Mouse (Mus musculus): ENCODE data around the gene Ifna13.

Gene Ifna13

DNA sequence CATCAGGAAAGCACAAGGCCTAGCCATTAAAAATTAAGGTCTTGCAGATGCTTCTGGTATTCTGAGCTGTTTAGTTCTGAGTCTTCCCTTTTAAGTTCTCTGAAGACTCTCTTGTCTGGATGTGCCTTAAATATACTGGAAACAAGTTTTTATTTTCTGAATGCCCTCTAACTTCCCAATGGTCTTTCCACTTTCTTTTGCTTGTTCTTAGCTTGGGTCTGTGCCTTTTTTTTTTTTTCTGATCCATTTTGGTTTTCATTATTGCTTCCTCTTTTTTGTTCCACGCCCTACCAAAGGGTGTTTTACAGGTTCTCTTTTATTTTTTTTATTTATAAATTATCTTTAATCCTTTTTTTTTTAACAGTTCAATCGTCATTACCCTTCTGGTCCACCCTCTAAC lies at the start of gene Ifna13:
Gene Ifna13 (minus strand): TSS at position 101 of the 400 bp plus-strand sequence.
- DNase-seq (ENCODE audit: low spot score) = no peak

- DNase-seq (ENCODE audit: low spot score) = peak; percentile 38
Measured at GRCm38 (mm10) chr4:88693392-88693791, 49.1 kb upstream of the Ifna13 start.

GRCm38 (mm10) chr4:88692537-88692936 lies 48.3 kb upstream of the Ifna13 start:
- DNase-seq (ENCODE audit: low spot score) = peak; percentile 73

DNA sequence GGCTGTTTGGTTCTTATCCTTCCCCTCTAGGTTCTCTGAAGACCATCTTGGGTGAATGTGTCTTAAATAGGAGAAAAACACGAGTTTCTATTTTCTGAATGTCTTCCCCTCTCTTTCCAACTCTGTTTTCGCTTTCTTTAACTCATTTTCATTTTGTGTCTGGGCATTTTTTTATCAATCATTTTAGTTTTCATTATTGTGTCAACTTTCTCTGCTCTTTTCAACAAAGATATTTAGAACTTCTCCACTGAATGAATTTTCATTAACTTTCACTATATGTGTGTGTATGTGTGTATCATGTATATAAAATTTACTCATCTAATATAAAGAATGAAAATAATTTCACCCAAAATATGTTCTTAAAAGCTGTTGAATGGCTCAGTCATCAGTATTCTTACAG lies 47.0 kb upstream of the Ifna13 start, which contains the start of gene Ifnab:
Gene Ifnab (minus strand): TSS at position 101 of the 400 bp plus-strand sequence.
- no peak for DNase-seq (ENCODE audit: low spot score)

- no peak for DNase-seq (ENCODE audit: low spot score)
Measured at GRCm38 (mm10) chr4:88683812-88684211, 39.6 kb upstream of the Ifna13 start, which contains the start of gene Ifna2. TSS of gene Ifna2 (minus strand) at chr4:88683912.

- no peak for DNase-seq (ENCODE audit: low spot score)
Measured at GRCm38 (mm10) chr4:88681353-88681752, 37.1 kb upstream of the Ifna13 start.

- DNase-seq (ENCODE audit: low spot score) = peak; percentile 27
Measured at GRCm38 (mm10) chr4:88680362-88680761, 36.1 kb upstream of the Ifna13 start.

DNA sequence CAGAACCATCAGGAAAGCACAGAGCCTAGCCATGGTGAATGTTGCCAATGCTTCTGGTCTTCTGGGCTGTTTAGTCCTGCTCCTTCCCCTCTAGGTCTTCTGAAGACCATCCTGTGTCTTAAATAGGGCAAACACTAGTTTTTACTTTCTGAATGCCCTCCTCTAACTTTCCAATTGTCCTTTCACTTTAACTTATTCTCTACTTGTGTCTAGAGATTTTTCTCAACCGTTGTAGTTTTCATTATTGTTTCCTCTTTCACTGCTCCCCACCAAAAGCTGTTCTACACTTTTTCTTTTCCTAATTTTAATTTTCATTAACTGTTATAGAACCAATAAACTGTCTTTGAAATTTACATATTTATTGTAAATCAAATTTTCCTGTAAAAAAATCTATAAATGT lies 32.6 kb upstream of the Ifna13 start, which contains the start of gene Ifna16:
Gene Ifna16 (minus strand): TSS at position 101 of the 400 bp plus-strand sequence.
- DNase-seq (ENCODE audit: low spot score) = no peak

DNA sequence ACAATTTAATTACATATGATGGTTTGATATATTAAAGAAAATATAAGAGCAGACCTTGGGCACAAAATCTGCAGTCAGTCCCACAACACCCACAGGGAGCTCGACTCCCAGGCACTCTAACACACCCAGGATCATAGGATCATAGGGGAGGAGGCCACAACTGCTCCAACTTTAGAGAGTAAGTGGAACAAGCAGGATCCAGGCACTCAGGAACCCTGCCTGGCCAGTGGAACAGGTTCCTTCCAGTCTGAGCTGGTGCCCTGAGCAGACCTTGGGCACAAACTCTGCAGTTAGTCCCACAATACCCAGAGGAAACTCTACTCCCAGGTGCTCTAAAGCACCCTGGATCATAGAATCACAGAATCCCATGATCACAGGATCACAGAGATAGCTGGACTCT lies 11.2 kb upstream of the Ifna13 start:
- DNase-seq (ENCODE audit: low spot score) = no peak

GRCm38 (mm10) chr4:88653644-88654043 lies 9.4 kb upstream of the Ifna13 start:
- no peak for DNase-seq (ENCODE audit: low spot score)

DNA sequence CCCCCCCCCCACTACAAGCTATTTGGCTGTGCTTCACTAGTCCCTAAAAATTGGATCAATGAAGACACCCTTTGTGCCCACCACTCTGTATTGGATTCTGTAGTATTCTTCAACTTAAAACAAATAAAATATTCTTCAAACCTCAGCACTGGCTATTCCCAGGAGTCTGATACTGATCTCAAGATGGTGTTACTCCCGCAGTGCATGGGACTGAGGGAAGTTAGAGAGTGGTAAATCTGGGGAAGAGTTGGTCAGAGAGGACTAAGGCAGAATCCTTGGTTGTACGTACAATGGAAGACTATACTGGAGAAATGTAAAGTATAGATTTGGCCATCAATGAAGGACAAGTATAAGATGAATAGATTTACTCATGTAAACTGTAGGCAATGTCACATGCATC lies 1.7 kb downstream of the Ifna13 start:
- no peak for DNase-seq (ENCODE audit: low spot score)

- peak; percentile 85 for DNase-seq (ENCODE audit: low spot score)
Measured at GRCm38 (mm10) chr4:88641077-88641831, 3.0 kb downstream of the Ifna13 start.

- DNase-seq (ENCODE audit: low spot score) = no peak
Measured at GRCm38 (mm10) chr4:88640704-88641076, 3.6 kb downstream of the Ifna13 start.

DNA sequence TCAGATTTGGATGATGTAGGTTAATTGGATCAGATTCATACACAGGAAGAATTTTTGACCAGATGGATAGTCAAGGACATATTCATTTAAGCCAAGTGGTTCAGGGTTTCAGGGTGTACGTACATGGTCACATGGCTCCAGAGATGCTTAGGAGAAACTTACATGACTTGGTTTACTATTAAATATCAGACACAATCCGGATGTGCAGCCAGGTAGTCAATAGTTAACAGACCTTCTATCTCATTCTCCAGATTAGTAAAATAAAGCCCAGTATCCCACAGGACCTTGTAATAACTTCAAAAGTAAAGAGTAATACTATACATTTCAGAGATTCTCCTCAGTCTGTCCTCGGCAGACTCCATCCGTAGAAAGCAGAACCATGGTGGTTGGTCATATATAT lies 9.9 kb downstream of the Ifna13 start, which contains the start of gene C87499:
Gene C87499 (minus strand): TSS at position 101 of the 400 bp plus-strand sequence.
- no peak for DNase-seq (ENCODE audit: low spot score)

DNA sequence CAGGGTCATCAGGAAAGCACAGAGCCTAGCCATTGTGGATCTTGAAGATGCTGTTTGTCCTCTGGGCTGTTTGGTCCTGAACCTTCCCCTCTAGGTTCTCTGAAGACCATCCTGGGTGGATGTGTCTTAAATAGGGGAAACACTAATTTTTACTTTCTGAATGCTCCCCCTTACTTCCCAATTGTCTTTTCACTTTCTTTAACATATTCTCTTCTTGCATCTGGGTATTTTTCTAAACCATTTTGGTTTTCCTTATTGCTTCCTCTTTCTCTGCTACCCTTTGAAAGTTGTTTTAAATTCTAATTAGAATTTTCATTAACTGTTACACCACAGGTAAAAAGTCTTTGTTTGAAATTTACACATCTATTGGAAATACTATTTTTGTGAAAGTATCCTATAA lies 41.0 kb downstream of the Ifna13 start, which contains the start of gene Ifna12:
Gene Ifna12 (minus strand): TSS at position 101 of the 400 bp plus-strand sequence.
- DNase-seq (ENCODE audit: low spot score) = no peak

All from T-cell, adult 2 months (primary cell).